Mouse (Mus musculus) hindbrain, embryonic 13.5 days (tissue): ENCODE data around the gene Blvra. TPM values are rescaled to one million over a fixed set of nuclear protein-coding genes. Genes with fewer than 3 reads are reported as not detected.
A peak's percentile ranks its signal among the peaks of the same experiment; 100 is the strongest.
"Not testable (repeated sequence)": the region's sequence is repeated elsewhere in the genome, so short reads cannot be mapped to it uniquely, and the experiment has no call there.

ENCODE experiments used
- ATAC-seq: fragments of 200-750 bp; cut with Nextera tagmentation; 2 replicates; pipeline ENCODE4 v1.8.0; 2017; ENCODE audit warnings: moderate TSS enrichment; ENCODE audit not compliant: low FRiP score
- H3K27ac ChIP-seq: fragments of 300-500 bp; sonication (generic); 2 replicates; pipeline ENCODE4 v1.5.1; 2015; ENCODE audit warnings: inconsistent platforms, mild to moderate bottlenecking, moderate library complexity
- H3K27me3 ChIP-seq: fragments of 300-500 bp; sonication (generic); 2 replicates; pipeline ENCODE4 v1.6.1; 2015; ENCODE audit warnings: mild to moderate bottlenecking, inconsistent platforms
- H3K36me3 ChIP-seq: fragments of 300-500 bp; sonication (generic); 2 replicates; pipeline ENCODE4 v1.6.1; 2015; ENCODE audit warnings: mild to moderate bottlenecking, inconsistent platforms
- H3K4me1 ChIP-seq: fragments of 300-500 bp; sonication (generic); replicated peaks from 2 replicates; pipeline ENCODE4 v1.6.1; 2015; ENCODE audit warnings: inconsistent platforms
- H3K4me2 ChIP-seq: fragments of 300-500 bp; sonication (generic); 2 replicates; pipeline ENCODE4 v1.6.1; 2015; ENCODE audit warnings: inconsistent platforms, mild to moderate bottlenecking, moderate library complexity
- H3K4me3 ChIP-seq: fragments of 300-500 bp; sonication (generic); 2 replicates; pipeline ENCODE4 v1.5.1; 2015; ENCODE audit warnings: mild to moderate bottlenecking, inconsistent platforms
- H3K9ac ChIP-seq: fragments of 300-500 bp; sonication (generic); 2 replicates; pipeline ENCODE4 v1.6.1; 2015; ENCODE audit warnings: mild to moderate bottlenecking, inconsistent platforms
- H3K9me3 ChIP-seq: fragments of 300-500 bp; sonication (generic); 2 replicates; pipeline ENCODE4 v1.6.1; 2016; ENCODE audit warnings: inconsistent platforms
- WGBS: fragments of 180-500 bp; shearing (Covaris S2); methylation state at CpG from one replicate; pipeline ENCODE4 v1.1.7; 2015; 5-methylcytosine and 5-hydroxymethylcytosine counted together
- polyA plus RNA-seq: library from polyadenylated mRNA; unstranded; fragments of >200 nt; fragmentation: Nextera tagmentation; extraction: Ambion mirVana; gene quantifications from 2 replicates; pipeline ENCODE4 v1.2.1, GENCODE M21; 2015

Blvra gene
- polyA plus RNA-seq, 1 experiment from 2014 or later: 31.5 TPM

DNA sequence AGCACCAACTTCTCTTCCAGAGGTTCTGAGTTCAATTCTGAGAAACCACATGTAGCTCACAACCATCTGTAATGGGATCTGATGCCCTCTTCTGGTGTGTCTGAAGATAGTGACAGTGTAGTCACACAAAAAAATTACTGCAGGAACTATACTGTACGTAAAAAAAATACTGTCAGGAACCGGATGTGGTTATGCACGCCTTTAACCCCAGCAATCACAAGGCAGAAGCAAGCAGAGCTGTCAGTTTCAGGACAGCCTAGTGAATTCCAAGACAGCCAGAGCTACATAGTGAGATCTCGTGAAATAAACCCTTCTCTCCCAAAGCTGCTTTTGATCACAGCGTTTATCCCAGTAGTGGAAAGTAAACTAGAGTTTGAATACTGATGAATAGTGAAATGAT, 15.8 kb downstream of the Blvra start:
- H3K27me3 ChIP-seq: no peaks in the 10 kb centered on the region
- no peak overlapping the region for H3K4me2 ChIP-seq
- ATAC-seq: no peak
- H3K9me3 ChIP-seq: no peaks in the 10 kb centered on the region
- no peaks in the 10 kb centered on the region for H3K4me1 ChIP-seq
- H3K36me3 ChIP-seq: peaks cover 17% of the 10 kb centered on the region; the same call in 1 of the 2 replicates
- 90% methylated on average over 5 of the region's 5 CpGs for WGBS
- H3K9ac ChIP-seq: no peak overlapping the region
- H3K4me3 ChIP-seq: no peak overlapping the region
- H3K27ac ChIP-seq: no peak overlapping the region

DNA sequence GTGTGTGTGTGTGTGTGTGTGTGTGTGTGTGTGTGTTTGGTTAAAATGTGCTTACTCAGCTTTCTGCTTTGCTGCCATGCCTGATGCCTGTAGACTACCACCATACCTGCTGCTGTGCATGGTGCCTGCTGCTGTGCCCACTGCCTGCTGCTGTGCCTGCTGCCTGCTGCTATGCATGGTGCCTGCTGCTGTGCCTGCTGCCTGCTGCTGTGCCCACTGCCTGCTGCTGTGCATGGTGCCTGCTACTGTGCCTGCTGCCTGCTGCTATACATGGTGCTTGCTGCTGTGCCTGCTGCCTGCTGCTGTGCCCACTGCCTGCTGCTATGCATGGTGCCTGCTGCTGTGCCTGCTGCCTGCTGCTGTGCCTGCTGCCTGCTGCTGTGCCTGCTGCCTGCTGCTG, 19.7 kb downstream of the Blvra start:
- not testable (repeated sequence) for H3K4me3 ChIP-seq, H3K27ac ChIP-seq, ATAC-seq, H3K27me3 ChIP-seq, H3K4me1 ChIP-seq, H3K9me3 ChIP-seq, H3K9ac ChIP-seq, H3K4me2 ChIP-seq
- peaks cover 14% of the 10 kb centered on the region; the same call in 1 of the 2 replicates for H3K36me3 ChIP-seq

DNA sequence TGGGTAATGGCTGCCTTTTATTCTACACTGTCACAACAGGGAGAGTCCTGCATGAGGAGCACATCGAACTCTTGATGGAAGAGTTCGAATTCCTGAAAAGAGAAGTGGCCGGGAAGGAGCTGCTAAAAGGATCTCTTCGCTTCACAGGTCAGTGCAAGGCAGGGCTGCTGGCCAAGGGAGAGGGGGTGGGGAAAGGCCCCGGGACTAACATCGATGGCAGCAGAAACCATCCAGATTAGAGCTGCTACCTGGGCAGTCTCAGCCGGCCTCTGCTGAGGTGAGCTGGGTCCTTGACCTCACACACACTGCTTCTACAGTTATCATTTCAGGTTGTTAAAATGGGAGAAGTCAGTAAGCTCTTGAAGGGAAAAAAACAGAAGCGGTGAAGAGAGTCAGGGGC, 21.5 kb downstream of the Blvra start:
- Histone ChIP-seq H3K9ac (0 out of 2 replicates have a peak overlapping the region, but pooled peaks have one; percentile 8), H3K4me2 (no peak overlapping the region), H3K9me3 (no peaks in the 10 kb centered on the region), H3K4me3 (no peak overlapping the region), H3K27ac (no peak overlapping the region), H3K4me1 (no peaks in the 10 kb centered on the region), H3K27me3 (no peaks in the 10 kb centered on the region), H3K36me3 (peaks cover 7% of the 10 kb centered on the region; the same call in 1 of the 2 replicates)
- 77% methylated on average over 8 of the region's 8 CpGs for WGBS
- no peak for ATAC-seq

DNA sequence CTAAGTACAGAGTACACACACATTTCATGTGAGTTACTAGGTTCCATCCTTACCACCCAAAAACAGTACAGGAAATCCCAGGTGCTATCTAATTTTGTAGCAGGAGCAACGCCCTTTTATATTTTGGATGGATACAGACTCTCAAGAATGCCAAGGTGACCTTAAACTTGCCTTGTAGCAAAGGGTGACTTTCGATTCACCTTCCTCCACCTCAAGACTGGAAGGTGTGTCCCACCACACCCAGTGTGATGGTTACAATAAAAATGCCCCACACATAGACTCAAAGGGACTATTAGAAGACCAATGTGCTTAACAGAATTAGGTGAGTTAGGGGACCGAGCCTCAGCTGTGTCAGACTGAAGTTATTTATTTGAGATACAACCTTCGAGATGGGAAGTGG, 38.5 kb downstream of the Blvra start:
- H3K4me1 ChIP-seq: no peaks in the 10 kb centered on the region
- WGBS: 92% methylated on average over 4 of the region's 4 CpGs
- H3K4me2 ChIP-seq: no peak overlapping the region
- no peaks in the 10 kb centered on the region for H3K9me3 ChIP-seq
- no peak for ATAC-seq
- H3K36me3 ChIP-seq: peaks cover 70% of the 10 kb centered on the region
- no peak overlapping the region for H3K9ac ChIP-seq
- no peak overlapping the region for H3K27ac ChIP-seq
- no peak overlapping the region for H3K4me3 ChIP-seq
- no peaks in the 10 kb centered on the region for H3K27me3 ChIP-seq

- WGBS: 86% methylated on average over 8 of the region's 8 CpGs
- H3K9me3 ChIP-seq: no peaks in the 10 kb centered on the region
- H3K27ac ChIP-seq: peak overlapping the region; percentile 26
- no peaks in the 10 kb centered on the region for H3K4me1 ChIP-seq
- H3K36me3 ChIP-seq: peaks cover 63% of the 10 kb centered on the region
- H3K4me3 ChIP-seq: no peak overlapping the region
- H3K4me2 ChIP-seq: no peak overlapping the region
- H3K27me3 ChIP-seq: no peaks in the 10 kb centered on the region
- H3K9ac ChIP-seq: no peak overlapping the region
- no peak for ATAC-seq
Observed at GRCm38 (mm10) chr2:127121591-127122235, 51.2 kb downstream of the Blvra start.

DNA sequence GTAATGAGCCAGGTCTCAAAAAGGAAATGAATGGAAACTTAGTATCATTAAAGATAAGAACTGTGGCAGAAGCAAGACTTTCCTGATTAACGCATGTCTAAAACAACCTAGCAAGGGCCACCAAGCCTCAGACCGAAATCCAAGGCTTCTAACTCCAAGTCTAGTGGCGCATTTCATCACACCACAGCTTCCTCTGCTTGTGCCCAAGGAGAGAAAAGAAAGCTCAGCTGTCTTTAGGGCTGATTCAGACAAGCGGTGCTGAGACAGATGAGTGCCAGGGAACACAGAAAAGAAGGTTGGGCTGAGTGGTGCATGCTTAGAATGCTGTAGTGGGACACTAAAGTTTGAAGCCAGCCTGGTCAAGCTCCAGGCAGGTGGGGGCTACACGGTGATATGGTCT, 58.5 kb downstream of the Blvra start:
- 85% methylated on average over 5 of the region's 5 CpGs for WGBS
- Histone ChIP-seq H3K4me1 (peaks cover 13% of the 10 kb centered on the region), H3K9ac (no peak overlapping the region), H3K27me3 (no peaks in the 10 kb centered on the region), H3K9me3 (no peaks in the 10 kb centered on the region), H3K4me2 (no peak overlapping the region), H3K27ac (no peak overlapping the region), H3K36me3 (peaks cover 22% of the 10 kb centered on the region), H3K4me3 (no peak overlapping the region)
- ATAC-seq: no peak

DNA sequence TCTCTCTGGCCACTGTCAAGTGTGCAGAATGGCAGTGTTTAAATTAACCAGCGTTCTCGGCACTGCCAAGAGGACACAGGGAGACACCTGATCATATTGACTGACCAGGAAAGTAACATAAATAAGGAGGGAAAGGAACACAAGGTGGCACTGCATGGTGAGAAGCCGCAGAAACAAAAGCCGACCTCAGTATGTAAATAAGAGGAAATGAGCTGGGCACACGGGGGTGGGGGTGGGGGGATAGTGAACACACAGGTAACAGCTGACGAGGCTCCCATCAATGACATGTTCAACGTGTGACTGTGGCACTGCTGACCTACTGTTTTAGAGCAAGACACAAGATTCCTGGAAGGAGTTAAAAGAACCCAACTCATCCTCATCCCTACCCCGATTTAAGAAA, 60.9 kb downstream of the Blvra start:
- WGBS: 86% methylated on average over 8 of the region's 8 CpGs

DNA sequence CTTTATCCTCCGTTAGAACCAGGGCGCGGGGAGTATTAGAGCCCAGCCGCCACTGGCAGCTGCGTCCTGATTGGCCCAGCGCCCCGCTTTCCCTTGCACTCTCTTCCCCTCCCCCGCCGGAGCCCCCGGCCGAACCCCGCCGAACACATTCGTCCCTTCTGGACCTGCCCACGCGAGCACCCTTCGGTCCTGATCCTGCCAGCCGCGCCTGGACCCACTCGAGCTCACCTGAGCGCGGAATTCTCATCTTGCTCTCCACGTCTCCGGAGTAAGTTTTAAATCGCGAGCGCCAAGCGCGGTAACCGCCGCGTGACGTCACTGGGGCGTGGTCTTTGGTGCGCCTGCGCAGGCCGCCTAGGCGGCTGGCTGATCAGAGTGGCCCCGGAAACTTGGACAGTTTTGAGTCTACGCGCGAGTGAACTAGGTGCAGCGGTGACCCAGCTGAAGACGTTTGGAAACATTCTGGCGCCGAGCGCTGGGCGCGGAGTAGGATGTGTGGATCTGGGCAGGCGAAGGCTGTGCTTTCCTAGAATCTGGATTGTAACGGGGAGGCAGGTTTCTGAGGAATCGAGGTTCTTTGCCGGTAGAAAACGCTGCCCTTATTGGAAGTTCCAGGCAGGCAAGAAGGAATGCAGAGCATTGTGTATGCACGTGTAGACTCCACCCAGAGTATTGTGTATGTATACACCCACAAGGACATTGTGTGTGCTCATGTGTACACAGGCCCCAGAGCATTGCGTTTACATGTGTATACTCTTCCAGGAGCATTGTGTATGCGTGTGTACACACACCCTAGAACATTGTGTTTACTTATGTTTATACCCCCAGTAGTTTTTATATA, 63.4 kb downstream of the Blvra start, which contains the start of gene Ncaph:
TSS of gene Ncaph (minus strand) at position 334 of the 841 bp plus-strand sequence.
- peak within 1 kb of the TSS; percentile 73 for H3K4me2 ChIP-seq
- no peaks in the 10 kb centered on the region for H3K9me3 ChIP-seq
- H3K9ac ChIP-seq: peak within 1 kb of the TSS; percentile 73
- peak; percentile 92 for ATAC-seq
- peaks cover 36% of the 10 kb centered on the region for H3K4me1 ChIP-seq
- no peaks in the 10 kb centered on the region for H3K27me3 ChIP-seq
- H3K36me3 ChIP-seq: no peaks in the 10 kb centered on the region
- 2% methylated on average over 57 of the region's 57 CpGs for WGBS
- H3K27ac ChIP-seq: peak within 1 kb of the TSS; percentile 86
- H3K4me3 ChIP-seq: peak within 1 kb of the TSS; percentile 79

More for the DNA sequence above, 60.9 kb downstream of the Blvra start:
- ATAC-seq: no peak
- Histone ChIP-seq H3K9me3 (no peaks in the 10 kb centered on the region), H3K27me3 (no peaks in the 10 kb centered on the region), H3K4me1 (peaks cover 25% of the 10 kb centered on the region), H3K36me3 (peaks cover 3% of the 10 kb centered on the region), H3K4me3 (no peak overlapping the region), H3K27ac (no peak overlapping the region), H3K4me2 (no peak overlapping the region), H3K9ac (no peak overlapping the region)

DNA sequence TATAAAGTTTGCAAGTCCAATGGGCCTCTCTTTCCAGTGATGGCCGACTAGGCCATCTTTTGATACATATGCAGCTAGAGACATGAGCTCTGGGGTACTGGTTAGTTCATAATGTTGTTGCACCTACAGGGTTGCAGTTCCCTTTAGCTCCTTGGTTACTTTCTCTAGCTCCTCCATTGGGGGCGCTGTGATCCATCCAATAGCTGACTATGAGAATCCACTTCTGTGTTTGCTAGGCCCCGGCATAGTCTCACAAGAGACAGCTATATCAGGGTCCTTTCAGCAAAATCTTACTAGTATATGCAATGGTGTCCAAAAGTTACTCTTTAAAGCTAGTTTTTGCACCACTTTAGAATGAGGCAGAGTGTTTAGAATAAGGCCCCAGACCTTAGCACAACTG, 64.8 kb downstream of the Blvra start:
- H3K4me2 ChIP-seq, H3K9ac ChIP-seq, ATAC-seq, H3K36me3 ChIP-seq, H3K27me3 ChIP-seq, H3K4me3 ChIP-seq, H3K27ac ChIP-seq, H3K9me3 ChIP-seq: not testable (repeated sequence)
- H3K4me1 ChIP-seq: peaks cover 36% of the 10 kb centered on the region
- WGBS: 30% methylated on average over 3 of the region's 3 CpGs

DNA sequence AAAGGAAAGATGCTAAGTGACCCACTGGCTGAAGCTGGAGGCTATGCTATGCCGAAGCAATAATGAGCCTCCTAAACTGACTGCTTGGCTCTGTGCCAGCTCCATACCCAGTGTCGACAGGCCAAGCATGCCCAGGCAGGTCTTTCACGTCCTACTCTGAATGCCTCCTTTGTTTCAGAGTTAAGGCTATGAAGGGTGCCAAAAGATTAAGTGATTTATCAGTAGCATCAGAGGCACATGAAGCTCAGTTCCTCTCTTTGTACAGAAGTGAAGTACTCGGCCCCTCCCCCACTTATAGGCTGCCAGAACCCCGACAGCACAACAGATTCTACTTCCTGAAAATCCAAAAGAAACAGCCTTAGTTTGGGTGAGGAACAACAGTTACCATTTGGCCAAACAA, 66.5 kb downstream of the Blvra start:
- H3K4me3 ChIP-seq: no peak overlapping the region
- peaks cover 40% of the 10 kb centered on the region for H3K4me1 ChIP-seq
- no peak overlapping the region for H3K9ac ChIP-seq
- 14% methylated on average over 5 of the region's 5 CpGs for WGBS
- H3K36me3 ChIP-seq: no peaks in the 10 kb centered on the region; the same call in 1 of the 2 replicates
- H3K4me2 ChIP-seq: no peak overlapping the region
- peak; percentile 41; the same call in 1 of the 2 replicates for ATAC-seq
- H3K9me3 ChIP-seq: no peaks in the 10 kb centered on the region
- H3K27me3 ChIP-seq: no peaks in the 10 kb centered on the region
- H3K27ac ChIP-seq: peak overlapping the region; percentile 66

- Histone ChIP-seq H3K27ac (0 out of 2 replicates have a peak overlapping the region, but pooled peaks have one; percentile 66), H3K36me3 (no peaks in the 10 kb centered on the region; the same call in 1 of the 2 replicates), H3K9ac (no peak overlapping the region), H3K4me1 (peaks cover 41% of the 10 kb centered on the region), H3K27me3 (no peaks in the 10 kb centered on the region), H3K9me3 (no peaks in the 10 kb centered on the region), H3K4me3 (no peak overlapping the region), H3K4me2 (no peak overlapping the region)
- no peak for ATAC-seq
- WGBS: 86% methylated on average over 10 of the region's 10 CpGs
Observed at GRCm38 (mm10) chr2:127137838-127138420, 67.5 kb downstream of the Blvra start.

DNA sequence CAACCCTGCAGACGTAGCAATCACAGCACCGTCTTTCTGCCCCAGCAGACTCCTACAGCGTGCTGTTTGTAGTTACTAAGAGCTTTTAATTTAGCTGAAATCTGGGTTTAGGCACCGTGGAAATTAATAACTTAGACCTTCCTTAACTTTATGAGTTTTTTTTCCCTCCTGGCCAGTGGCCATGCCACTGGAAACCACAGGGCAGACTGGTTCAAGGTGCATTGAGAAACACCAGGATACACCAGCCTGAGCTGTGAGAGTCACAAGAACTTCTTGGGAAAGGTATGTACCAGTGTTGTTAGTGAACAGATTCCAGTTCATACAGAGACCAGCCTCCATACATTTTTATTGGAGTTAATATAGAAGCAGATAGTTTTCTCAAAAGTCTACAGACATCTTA, 68.0 kb downstream of the Blvra start:
- 89% methylated on average over 4 of the region's 4 CpGs for WGBS
- Histone ChIP-seq H3K9ac (no peak overlapping the region), H3K4me3 (no peak overlapping the region), H3K9me3 (no peaks in the 10 kb centered on the region), H3K27me3 (no peaks in the 10 kb centered on the region), H3K4me2 (no peak overlapping the region), H3K36me3 (no peaks in the 10 kb centered on the region; the same call in 1 of the 2 replicates), H3K4me1 (peaks cover 41% of the 10 kb centered on the region), H3K27ac (no peak overlapping the region)
- no peak for ATAC-seq
